Mouse (Mus musculus) olfactory bulb, adult 2 months (tissue): ENCODE measurements around the gene Ccnd3.

Source experiments
- CTCF ChIP-seq: fragments of 200-500 bp; IDR thresholded peaks from 2 replicates; pipeline ENCODE4 v1.5.1; 2012; ENCODE audit warnings: low read depth, mild to moderate bottlenecking, low read length, moderate library complexity; ENCODE audit not compliant: insufficient read depth
- POLR2A ChIP-seq: fragments of 200-500 bp; IDR thresholded peaks from 2 replicates; pipeline ENCODE4 v1.6.1; 2012; ENCODE audit warnings: mild to moderate bottlenecking, low read depth, low read length, moderate library complexity; ENCODE audit not compliant: insufficient read depth

DNA sequence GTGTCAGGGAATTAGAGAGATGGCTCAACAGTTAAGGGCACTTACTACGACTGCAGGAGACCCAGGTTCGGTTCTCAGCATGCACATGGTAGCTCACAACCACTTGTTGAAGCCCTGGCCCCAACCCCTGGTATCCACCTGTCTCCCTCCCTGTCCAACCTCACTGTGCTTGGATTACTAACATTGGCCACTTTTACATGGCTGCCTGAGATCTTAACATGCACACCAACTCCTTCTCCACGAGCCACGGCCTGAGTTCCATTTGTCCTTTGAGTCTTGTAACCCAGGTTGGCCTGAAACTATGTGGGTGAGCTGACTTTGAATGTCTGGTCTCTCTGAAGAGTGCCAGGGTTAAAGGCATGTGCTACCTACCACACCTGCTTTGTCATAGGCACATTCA is 1.8 kb downstream of the Ccnd3 start:
- TF ChIP-seq POLR2A, result no peak
- TF ChIP-seq CTCF, result no peak
